Mouse (Mus musculus) hindbrain, embryonic 14.5 days (tissue): ENCODE results near the gene F8. TPM values are rescaled to one million over a fixed set of nuclear protein-coding genes. Genes with fewer than 3 reads are reported as not detected.

Experiments used
- ATAC-seq: fragments of 200-750 bp; cut with Nextera tagmentation; 2 replicates; pipeline ENCODE4 v1.8.0; 2017; ENCODE audit warnings: moderate number of reproducible peaks, mild to moderate bottlenecking, moderate TSS enrichment, moderate library complexity; ENCODE audit not compliant: low FRiP score
- DNase-seq: peaks from one replicate; pipeline ENCODE4 v3.0.0-alpha.2; 2015; ENCODE audit warnings: low spot score
- H3K27ac ChIP-seq: fragments of 300-500 bp; sonication (generic); 2 replicates; pipeline ENCODE4 v1.5.1; 2014; ENCODE audit warnings: mild to moderate bottlenecking, moderate library complexity
- H3K27me3 ChIP-seq: fragments of 300-500 bp; sonication (generic); 2 replicates; pipeline ENCODE4 v1.6.1; 2014; ENCODE audit warnings: mild to moderate bottlenecking, low read length, mixed read lengths; ENCODE audit not compliant: control insufficient read depth, insufficient read depth
- H3K36me3 ChIP-seq: fragments of 300-500 bp; sonication (generic); replicated peaks from 2 replicates; pipeline ENCODE4 v1.6.1; 2014; ENCODE audit not compliant: control insufficient read depth, insufficient read depth
- H3K4me1 ChIP-seq: fragments of 300-500 bp; sonication (generic); replicated peaks from 2 replicates; pipeline ENCODE4 v1.6.1; 2014; ENCODE audit warnings: antibody characterized with exemption, low read length, mixed read lengths; ENCODE audit not compliant: control insufficient read depth, insufficient read depth
- H3K4me2 ChIP-seq: fragments of 300-500 bp; sonication (generic); replicated peaks from 2 replicates; pipeline ENCODE4 v1.6.1; 2014; ENCODE audit warnings: mild to moderate bottlenecking, moderate library complexity
- H3K4me3 ChIP-seq: fragments of 300-500 bp; sonication (generic); replicated peaks from 2 replicates; pipeline ENCODE4 v1.5.1; 2014; ENCODE audit warnings: mild to moderate bottlenecking, low read length
- H3K9ac ChIP-seq: fragments of 300-500 bp; sonication (generic); 2 replicates; pipeline ENCODE4 v1.6.1; 2014
- H3K9me3 ChIP-seq: fragments of 300-500 bp; sonication (generic); 2 replicates; pipeline ENCODE4 v1.6.1; 2016; ENCODE audit warnings: low read length; ENCODE audit not compliant: control insufficient read depth
- WGBS: fragments of 180-500 bp; shearing (Covaris S2); extraction: QIAGEN DNeasy Blood & Tissue Kit; methylation state at CpG from one replicate; pipeline ENCODE4 v1.1.7; 2014; 5-methylcytosine and 5-hydroxymethylcytosine counted together
- polyA plus RNA-seq: library from polyadenylated mRNA; unstranded; fragments of >200 nt; fragmentation: Nextera tagmentation; extraction: Ambion mirVana; gene quantifications from 2 replicates; pipeline ENCODE4 v1.2.1, GENCODE M21; 2014

F8 gene
- polyA plus RNA-seq, 1 experiment from 2014 or later, result 2.4 TPM

DNA sequence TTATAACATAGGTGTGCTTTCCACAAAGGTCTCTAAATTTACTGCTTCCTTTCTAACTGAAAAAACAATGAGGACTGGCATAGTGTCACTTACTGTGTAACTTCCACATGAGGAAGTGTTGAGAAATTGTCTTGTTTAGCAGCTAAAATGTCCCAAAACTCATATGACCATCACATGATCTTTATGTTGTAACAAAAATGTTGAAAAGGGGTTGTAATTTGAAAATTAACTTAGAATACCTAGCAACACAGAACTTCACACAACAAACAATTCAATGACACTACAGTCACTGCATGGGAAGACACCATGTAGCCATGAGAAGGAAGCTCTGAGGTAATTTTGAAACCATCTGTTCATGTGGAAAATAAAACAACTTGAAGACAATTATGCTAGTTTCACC, 255.5 kb downstream of the F8 start:
- Histone ChIP-seq H3K4me1 (no peaks in the 10 kb centered on the region), H3K9ac (no peak overlapping the region), H3K4me2 (no peak overlapping the region), H3K4me3 (no peak overlapping the region), H3K9me3 (no peaks in the 10 kb centered on the region), H3K36me3 (no peaks in the 10 kb centered on the region), H3K27me3 (no peaks in the 10 kb centered on the region), H3K27ac (no peak overlapping the region)
- no peak for ATAC-seq
- DNase-seq, result no peak

DNA sequence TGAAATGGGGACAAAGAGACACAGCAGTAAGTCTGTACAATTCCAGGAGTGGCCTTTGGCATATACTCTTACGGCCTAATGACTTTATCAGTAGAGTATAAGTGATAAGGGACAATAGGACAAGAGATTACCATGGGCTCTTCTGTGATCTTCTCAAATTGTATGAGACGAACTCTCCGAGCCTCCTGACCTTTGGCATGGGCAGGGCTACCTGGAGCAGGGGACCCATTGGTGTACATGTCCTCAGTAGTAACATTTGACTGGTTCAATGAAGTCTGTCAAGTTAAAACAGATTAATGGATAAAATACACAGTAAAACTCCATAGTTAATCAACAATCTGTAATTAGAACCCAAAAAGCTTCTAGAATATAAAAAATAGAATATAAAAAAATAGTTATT, 256.8 kb downstream of the F8 start:
- no peak overlapping the region for H3K27ac ChIP-seq
- WGBS, result 87% methylated on average over 3 of the region's 3 CpGs
- H3K36me3 ChIP-seq, result no peaks in the 10 kb centered on the region
- no peaks in the 10 kb centered on the region for H3K4me1 ChIP-seq
- H3K9ac ChIP-seq, result no peak overlapping the region
- DNase-seq (no peak), ATAC-seq (no peak)
- H3K4me2 ChIP-seq, result no peak overlapping the region
- no peaks in the 10 kb centered on the region for H3K9me3 ChIP-seq
- no peaks in the 10 kb centered on the region for H3K27me3 ChIP-seq
- H3K4me3 ChIP-seq, result no peak overlapping the region

Other genes starting within 250 kb of the F8 start
- not detected in 2 replicates for gene Smim9, start 218.8 kb downstream of the F8 start, polyA plus RNA-seq
- gene Fundc2, start 216 bp downstream of the F8 start, polyA plus RNA-seq, result 37.4 and 42.3 TPM in 2 replicates
- 22.8 and 29.4 TPM in 2 replicates for gene Cmc4, start 34.0 kb upstream of the F8 start, polyA plus RNA-seq
- gene Mtcp1, start 34.0 kb upstream of the F8 start, polyA plus RNA-seq, result 6.2 and 6.5 TPM in 2 replicates
- 39.2 and 48.3 TPM in 2 replicates for gene Brcc3, start 34.0 kb upstream of the F8 start, polyA plus RNA-seq
- 340 and 346 TPM in 2 replicates for gene Vbp1, start 131.7 kb upstream of the F8 start, polyA plus RNA-seq
- 18.3 and 20.9 TPM in 2 replicates for gene Rab39b, start 195.6 kb upstream of the F8 start, polyA plus RNA-seq